Mouse (Mus musculus) urinary bladder, adult 2 months (tissue): ENCODE results near the gene Nod1. TPM values are rescaled to one million over a fixed set of nuclear protein-coding genes. Genes with fewer than 3 reads are reported as not detected.

ENCODE experiments used
- DNase-seq: peaks from one replicate; pipeline ENCODE4 v3.0.0; 2022; ENCODE audit warnings: low spot score
- polyA plus RNA-seq: library from polyadenylated mRNA; depleted of rRNA; stranded (reverse); fragments of >200 nt; gene quantifications from 2 replicates; pipeline ENCODE4 v1.2.3, GENCODE M21; 2012; rRNA removed

The Nod1 gene
- polyA plus RNA-seq, 1 experiment = 22.1 TPM

- no peak for DNase-seq
Measured at GRCm38 (mm10) chr6:54883424-54883823, 89.0 kb downstream of the Nod1 start.

GRCm38 (mm10) chr6:54880086-54880485, 92.3 kb downstream of the Nod1 start:
- no peak for DNase-seq

- DNase-seq = no peak
Measured at GRCm38 (mm10) chr6:54878546-54878945, 93.9 kb downstream of the Nod1 start.

- DNase-seq = no peak
Measured at GRCm38 (mm10) chr6:54877651-54878050, 94.8 kb downstream of the Nod1 start.

- no peak for DNase-seq
Measured at GRCm38 (mm10) chr6:54876782-54877181, 95.6 kb downstream of the Nod1 start.

Other genes starting within 250 kb of the Nod1 start
- 10.4 and 12.0 TPM in 2 replicates for gene Znrf2, start 155.7 kb downstream of the Nod1 start, polyA plus RNA-seq
- gene Ggct, start 20.3 kb upstream of the Nod1 start, polyA plus RNA-seq = 4.6 and 7.5 TPM in 2 replicates
- gene Gars, start 65.4 kb upstream of the Nod1 start, polyA plus RNA-seq = 55.9 and 57.9 TPM in 2 replicates
- gene Crhr2, start 160.4 kb upstream of the Nod1 start, polyA plus RNA-seq = 0.54 and 0.59 TPM in 2 replicates
- gene Inmt, start 202.4 kb upstream of the Nod1 start, polyA plus RNA-seq = 246 and 312 TPM in 2 replicates
- 11.4 and 12.3 TPM in 2 replicates for gene Mindy4, start 230.8 kb upstream of the Nod1 start, polyA plus RNA-seq